Mouse (Mus musculus) ES-Bruce4 (cell line): Measurements from ENCODE around the gene Arl2bp. TPM values are rescaled to one million over a fixed set of nuclear protein-coding genes. Genes with fewer than 3 reads are reported as not detected.

ENCODE experiments used
- H3K27ac ChIP-seq: 2 replicates; pipeline ENCODE4 v1.5.1; 2012; ENCODE audit warnings: low read length, inconsistent platforms; ENCODE audit not compliant: insufficient read depth
- H3K27me3 ChIP-seq: 2 replicates; pipeline ENCODE4 v1.6.1; 2012; ENCODE audit warnings: mild to moderate bottlenecking, low read length, inconsistent platforms; ENCODE audit not compliant: control insufficient read depth, poor library complexity, insufficient read depth, severe bottlenecking
- H3K36me3 ChIP-seq: 2 replicates; pipeline ENCODE4 v1.6.1; 2012; ENCODE audit warnings: inconsistent platforms, mild to moderate bottlenecking, low read length, moderate library complexity; ENCODE audit not compliant: control insufficient read depth, poor library complexity, insufficient read depth, severe bottlenecking
- H3K4me1 ChIP-seq: one replicate; pipeline ENCODE4 v1.8.1; 2011; ENCODE audit warnings: low read length; ENCODE audit not compliant: control insufficient read depth, insufficient read depth
- H3K4me3 ChIP-seq: 2 replicates; pipeline ENCODE4 v1.5.1; 2011; ENCODE audit warnings: low read depth, mild to moderate bottlenecking, low read length
- H3K9ac ChIP-seq: 2 replicates; pipeline ENCODE4 v1.6.1; 2012; ENCODE audit warnings: low read depth, mild to moderate bottlenecking, inconsistent platforms; ENCODE audit not compliant: poor library complexity, severe bottlenecking
- H3K9me3 ChIP-seq: replicated peaks from 2 replicates; pipeline ENCODE4 v1.6.1; 2012; ENCODE audit warnings: mild to moderate bottlenecking, low read length, inconsistent platforms; ENCODE audit not compliant: control insufficient read depth, poor library complexity, insufficient read depth, severe bottlenecking
- CTCF ChIP-seq: IDR thresholded peaks from one replicate; pipeline ENCODE4 v1.8.1; 2011; ENCODE audit warnings: low read depth, low read length
- EP300 ChIP-seq: IDR thresholded peaks from 2 replicates; pipeline ENCODE4 v1.6.1; 2011; ENCODE audit warnings: low read depth, low read length; ENCODE audit not compliant: insufficient read depth
- POLR2A ChIP-seq: IDR thresholded peaks from one replicate; pipeline ENCODE4 v1.8.1; 2011; ENCODE audit warnings: low read length; ENCODE audit not compliant: insufficient read depth
- polyA plus RNA-seq: library from polyadenylated mRNA; stranded (reverse); fragments of >200 nt; gene quantifications from 2 replicates; pipeline ENCODE4 v1.2.4, GENCODE M21; 2011; ENCODE audit warnings: low read depth; ENCODE audit not compliant: missing spikeins, insufficient read depth, insufficient read length

Gene Arl2bp
- polyA plus RNA-seq, 1 experiment, result 45.3 TPM

- H3K9ac ChIP-seq, result no peak overlapping the region
- H3K27me3 ChIP-seq, result 0 out of 2 replicates have a peak, but pooled peaks cover 2% of the 10 kb centered on the region
- no peak for TF ChIP-seq CTCF
- TF ChIP-seq EP300, result no peak
- no peak for TF ChIP-seq POLR2A
- no peak overlapping the region for H3K4me3 ChIP-seq
- no peaks in the 10 kb centered on the region for H3K4me1 ChIP-seq
- no peaks in the 10 kb centered on the region for H3K9me3 ChIP-seq
- no peak overlapping the region for H3K27ac ChIP-seq
- H3K36me3 ChIP-seq, result no peaks in the 10 kb centered on the region
These were observed 48.2 kb downstream of the Arl2bp start for GRCm38 (mm10) chr8:94714556-94714955.

GRCm38 (mm10) chr8:94715871-94716270 lies 49.5 kb downstream of the Arl2bp start:
- TF ChIP-seq EP300 (no peak), CTCF (no peak), POLR2A (no peak)
- Histone ChIP-seq H3K9me3 (no peaks in the 10 kb centered on the region), H3K9ac (no peak overlapping the region), H3K4me3 (no peak overlapping the region), H3K27ac (no peak overlapping the region), H3K36me3 (no peaks in the 10 kb centered on the region), H3K4me1 (no peaks in the 10 kb centered on the region), H3K27me3 (0 out of 2 replicates have a peak, but pooled peaks cover 2% of the 10 kb centered on the region)

GRCm38 (mm10) chr8:94716841-94717240 lies 50.4 kb downstream of the Arl2bp start:
- Histone ChIP-seq H3K27me3 (0 out of 2 replicates have a peak, but pooled peaks cover 2% of the 10 kb centered on the region), H3K4me1 (no peaks in the 10 kb centered on the region), H3K36me3 (no peaks in the 10 kb centered on the region)

More at GRCm38 (mm10) chr8:94716841-94717240, 50.4 kb downstream of the Arl2bp start:
- Histone ChIP-seq H3K9me3 (no peaks in the 10 kb centered on the region), H3K4me3 (no peak overlapping the region), H3K27ac (no peak overlapping the region), H3K9ac (no peak overlapping the region)
- TF ChIP-seq POLR2A, result no peak
- no peak for TF ChIP-seq CTCF
- TF ChIP-seq EP300, result no peak

Other genes with a start within 250 kb of the Arl2bp start
- gene Nlrc5, start 232.2 kb upstream of the Arl2bp start, polyA plus RNA-seq, result 0.82 and 2.1 TPM in 2 replicates
- gene Cpne2, start 133.6 kb upstream of the Arl2bp start, polyA plus RNA-seq, result 8.6 and 9.8 TPM in 2 replicates
- 20.4 and 21.3 TPM in 2 replicates for gene Rspry1, start 64.7 kb upstream of the Arl2bp start, polyA plus RNA-seq
- 93.9 and 95.0 TPM in 2 replicates for gene Fam192a, start 64.6 kb upstream of the Arl2bp start, polyA plus RNA-seq
- gene Pllp, start 29.7 kb downstream of the Arl2bp start, polyA plus RNA-seq, result 1.2 TPM in 1 of 2 replicates, not detected in the other
- not detected in 2 replicates for gene Ccl22, start 79.0 kb downstream of the Arl2bp start, polyA plus RNA-seq
- 3.2 and 3.4 TPM in 2 replicates for gene Cx3cl1, start 105.4 kb downstream of the Arl2bp start, polyA plus RNA-seq
- not detected in 2 replicates for gene Ccl17, start 143.9 kb downstream of the Arl2bp start, polyA plus RNA-seq
- 36.0 and 47.5 TPM in 2 replicates for gene Coq9, start 171.7 kb downstream of the Arl2bp start, polyA plus RNA-seq
- 65.2 and 75.8 TPM in 2 replicates for gene Ciapin1, start 171.8 kb downstream of the Arl2bp start, polyA plus RNA-seq
- 134 and 150 TPM in 2 replicates for gene Polr2c, start 190.8 kb downstream of the Arl2bp start, polyA plus RNA-seq
- 3.9 and 4.4 TPM in 2 replicates for gene Dok4, start 209.7 kb downstream of the Arl2bp start, polyA plus RNA-seq